Mouse (Mus musculus): Measurements from ENCODE around the gene Cuedc1. TPM values are rescaled to one million over a fixed set of nuclear protein-coding genes. Genes with fewer than 3 reads are reported as not detected.
A peak's percentile ranks its signal among the peaks of the same experiment; 100 is the strongest.

The Cuedc1 gene
- polyA plus RNA-seq, 1 experiment from 2014 or later: 53.2 TPM

DNA sequence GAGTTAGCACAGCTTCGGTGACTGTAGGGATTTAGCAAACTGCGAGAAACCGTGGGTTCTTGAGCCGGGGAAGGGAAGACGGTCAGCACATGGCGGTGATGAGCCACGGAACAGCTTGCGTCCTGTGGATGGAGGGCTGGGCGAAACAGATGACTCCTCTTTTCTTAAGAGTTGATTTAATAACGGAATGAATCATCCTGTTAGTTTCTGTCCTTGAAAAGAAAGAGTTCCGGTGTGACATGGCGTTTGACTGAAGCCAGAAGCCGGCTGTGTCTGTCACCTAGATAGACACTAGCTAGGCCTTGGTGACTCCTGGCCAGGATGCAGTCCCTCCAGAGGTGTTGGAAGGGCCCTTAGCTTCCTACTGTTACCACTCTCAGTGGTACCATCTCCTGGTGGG lies 14.2 kb downstream of the Cuedc1 start:
- peaks cover 50% of the 10 kb centered on the region for H3K4me1 ChIP-seq
- no peak overlapping the region for H3K4me2 ChIP-seq (replicated peaks)
- no peaks in the 10 kb centered on the region for H3K9me3 ChIP-seq (replicated peaks)
- no peaks in the 10 kb centered on the region for H3K36me3 ChIP-seq
- WGBS: 55% methylated on average over 13 of the region's 13 CpGs
- H3K27me3 ChIP-seq: no peaks in the 10 kb centered on the region
- ATAC-seq (ENCODE audit: low FRiP score): no peak
- no peak overlapping the region for H3K9ac ChIP-seq
- no peak overlapping the region for H3K4me3 ChIP-seq
- H3K27ac ChIP-seq: no peak overlapping the region

DNA sequence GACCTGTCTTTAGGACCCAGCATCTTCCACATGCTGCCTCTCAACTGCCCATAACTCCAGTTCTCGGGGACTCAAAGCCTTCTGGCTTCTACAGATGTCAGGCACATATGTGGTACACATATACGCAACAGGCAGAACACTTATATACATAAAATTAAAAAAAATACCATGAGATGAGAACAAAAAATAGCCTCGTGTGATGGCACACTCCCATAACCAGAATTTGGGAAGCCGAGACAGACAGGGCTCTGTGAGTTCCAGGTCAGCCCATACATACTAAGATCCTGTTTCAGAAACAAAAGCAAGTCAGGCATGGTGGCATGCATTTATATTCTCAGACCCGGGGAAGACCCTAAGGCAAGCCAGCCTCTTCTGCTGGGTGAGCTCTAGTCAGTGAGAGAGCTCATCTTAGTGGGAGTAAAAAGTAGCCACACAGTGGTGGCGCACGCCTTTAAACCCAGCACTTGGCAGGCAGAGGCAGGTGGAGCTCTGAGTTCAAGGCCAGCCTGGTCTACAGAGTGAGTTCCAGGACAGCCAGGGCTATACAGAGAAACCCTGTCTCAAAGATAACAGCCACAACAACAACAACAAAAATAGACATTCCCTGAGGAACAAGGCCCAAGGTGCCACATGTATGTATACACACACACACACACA lies 14.9 kb downstream of the Cuedc1 start:
- Histone ChIP-seq H3K36me3 (no peaks in the 10 kb centered on the region), H3K9ac (no peak overlapping the region), H3K27me3 (no peaks in the 10 kb centered on the region), H3K9me3 (replicated peaks) (no peaks in the 10 kb centered on the region), H3K4me3 (no peak overlapping the region), H3K4me1 (peaks cover 57% of the 10 kb centered on the region), H3K27ac (no peak overlapping the region), H3K4me2 (replicated peaks) (no peak overlapping the region)
- ATAC-seq (ENCODE audit: low FRiP score): no peak
- WGBS: 80% methylated on average over 7 of the region's 7 CpGs

DNA sequence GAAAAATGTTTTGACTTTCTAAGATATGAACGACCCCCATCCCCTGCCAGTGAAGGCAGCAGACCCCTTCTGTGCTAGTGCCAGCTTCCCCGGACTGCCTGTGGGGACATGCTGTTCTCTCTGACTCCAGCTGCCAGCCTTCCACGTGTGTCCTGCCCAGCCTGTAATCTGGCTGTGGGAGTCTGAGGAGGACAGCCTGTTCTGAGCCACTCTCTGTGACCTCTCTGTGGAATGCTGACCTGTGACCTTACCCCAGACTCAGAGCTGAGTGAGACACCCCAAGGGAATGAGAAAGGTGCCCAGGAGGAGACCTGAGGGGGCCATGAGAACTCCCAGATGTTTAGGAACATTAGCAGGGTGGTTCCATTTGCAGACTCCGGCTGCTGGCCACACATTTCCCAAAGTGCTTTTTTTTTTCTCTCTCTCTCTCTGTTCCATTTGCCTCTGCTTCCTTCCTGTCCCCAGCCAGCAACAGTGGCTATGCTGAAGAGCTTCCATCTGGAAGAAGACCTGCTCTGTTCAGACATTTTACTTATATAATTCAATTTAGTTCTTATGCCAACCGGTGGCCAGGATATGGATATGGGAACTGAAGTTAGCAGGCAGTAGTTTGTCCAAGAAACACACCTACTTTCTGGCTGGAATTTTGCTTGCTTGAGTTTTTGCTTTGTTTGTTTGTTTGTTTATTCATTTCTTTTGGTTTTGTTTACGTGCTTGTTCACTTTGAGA lies 15.8 kb downstream of the Cuedc1 start:
- Histone ChIP-seq H3K27me3 (no peaks in the 10 kb centered on the region), H3K4me3 (no peak overlapping the region), H3K4me1 (peaks cover 64% of the 10 kb centered on the region), H3K4me2 (replicated peaks) (no peak overlapping the region), H3K27ac (0 out of 2 replicates have a peak overlapping the region, but pooled peaks have one; percentile 19), H3K9me3 (replicated peaks) (no peaks in the 10 kb centered on the region), H3K36me3 (no peaks in the 10 kb centered on the region), H3K9ac (no peak overlapping the region)
- ATAC-seq (ENCODE audit: low FRiP score): no peak
- 48% methylated on average over 6 of the region's 6 CpGs for WGBS

DNA sequence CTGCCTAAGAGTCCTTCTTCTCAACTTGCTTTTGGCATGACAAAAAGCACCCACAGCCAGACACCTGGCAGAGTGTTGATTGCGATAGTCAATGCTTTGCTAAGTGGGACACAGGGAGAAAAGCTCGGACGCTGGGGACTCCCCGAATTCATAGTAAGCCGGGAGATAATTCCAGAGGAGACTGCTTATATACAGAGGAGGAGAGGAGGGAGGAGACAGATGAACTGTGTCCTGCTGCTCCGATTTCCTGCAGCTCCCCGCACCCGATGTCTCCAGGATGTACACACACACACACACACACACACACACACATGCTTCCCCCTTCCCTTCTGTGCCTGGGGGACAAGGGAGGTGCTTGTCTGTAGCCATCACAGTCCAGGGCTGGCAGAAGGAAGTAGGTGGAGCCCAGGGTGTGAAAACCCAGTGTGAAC lies 17.0 kb downstream of the Cuedc1 start:
- peaks cover 73% of the 10 kb centered on the region for H3K4me1 ChIP-seq
- H3K4me3 ChIP-seq: no peak overlapping the region
- H3K9ac ChIP-seq: peak overlapping the region; percentile 46; the same call in 1 of the 2 replicates
- no peak for ATAC-seq (ENCODE audit: low FRiP score)
- H3K36me3 ChIP-seq: no peaks in the 10 kb centered on the region
- H3K27ac ChIP-seq: peak overlapping the region; percentile 35
- H3K27me3 ChIP-seq: no peaks in the 10 kb centered on the region
- H3K4me2 ChIP-seq (replicated peaks): no peak overlapping the region
- 60% methylated on average over 5 of the region's 8 CpGs for WGBS
- H3K9me3 ChIP-seq (replicated peaks): no peaks in the 10 kb centered on the region

DNA sequence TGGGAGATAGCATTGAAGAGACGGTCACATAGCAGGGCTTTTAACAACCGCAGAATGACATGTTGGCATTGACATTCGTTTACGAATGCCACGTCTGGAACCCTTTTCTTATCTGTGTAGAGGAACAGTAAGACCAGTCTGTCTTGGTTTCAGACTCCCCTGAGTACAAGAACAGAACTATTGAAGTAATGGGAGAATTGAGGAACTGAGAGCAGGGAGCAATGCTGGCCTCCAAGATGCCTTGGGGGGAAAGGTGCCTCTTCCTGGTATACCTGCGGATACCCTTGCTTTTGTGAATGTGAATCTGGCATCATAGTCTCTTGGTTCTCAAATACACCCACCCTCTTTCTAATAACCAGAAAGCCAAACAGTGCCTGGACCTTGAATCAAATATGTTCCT lies 18.7 kb downstream of the Cuedc1 start:
- ATAC-seq (ENCODE audit: low FRiP score): no peak
- Histone ChIP-seq H3K36me3 (no peaks in the 10 kb centered on the region), H3K27me3 (no peaks in the 10 kb centered on the region), H3K4me1 (peaks cover 74% of the 10 kb centered on the region), H3K9me3 (replicated peaks) (no peaks in the 10 kb centered on the region), H3K4me2 (replicated peaks) (no peak overlapping the region), H3K9ac (no peak overlapping the region), H3K27ac (no peak overlapping the region), H3K4me3 (no peak overlapping the region)
- 91% methylated on average over 6 of the region's 6 CpGs for WGBS

DNA sequence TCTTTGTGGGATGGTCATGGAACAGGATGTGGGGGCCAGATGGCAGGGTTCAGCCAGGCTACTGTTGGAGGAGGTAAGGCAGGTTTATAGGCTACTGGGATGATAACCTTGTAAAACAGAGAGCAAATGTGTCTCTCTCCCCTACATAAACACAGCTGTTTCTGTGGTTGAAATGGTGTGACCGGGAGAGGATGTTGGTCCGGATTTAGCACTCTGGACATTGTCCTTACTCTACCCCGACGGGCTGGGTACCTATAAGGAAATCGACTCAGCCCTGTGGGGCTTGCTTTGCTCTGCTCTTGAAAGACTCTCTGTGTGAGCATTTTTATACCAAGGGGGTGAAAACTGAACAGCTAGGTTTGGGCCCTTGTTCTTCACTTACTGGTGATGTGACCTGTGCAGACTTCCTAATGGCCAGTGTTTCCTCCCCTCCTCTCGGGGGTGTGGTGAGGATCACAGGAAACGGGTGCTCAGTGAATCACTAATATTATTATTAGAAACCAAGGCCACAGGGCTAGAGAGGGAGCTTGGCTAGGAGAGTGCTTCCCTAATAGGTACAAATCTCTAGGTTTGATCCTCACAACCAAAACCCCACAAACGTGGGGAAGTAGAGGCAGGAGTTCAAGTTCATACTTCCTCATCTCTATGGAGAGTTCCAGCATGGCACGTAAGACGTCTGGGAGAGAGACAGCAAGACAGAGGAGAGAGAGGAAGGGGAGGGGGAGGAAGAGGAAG lies 19.7 kb downstream of the Cuedc1 start:
- 68% methylated on average over 10 of the region's 10 CpGs for WGBS
- Histone ChIP-seq H3K4me1 (peaks cover 76% of the 10 kb centered on the region), H3K4me2 (replicated peaks) (no peak overlapping the region), H3K9me3 (replicated peaks) (no peaks in the 10 kb centered on the region), H3K27me3 (no peaks in the 10 kb centered on the region), H3K4me3 (no peak overlapping the region), H3K27ac (peak overlapping the region; percentile 93), H3K9ac (0 out of 2 replicates have a peak overlapping the region, but pooled peaks have one; percentile 44), H3K36me3 (no peaks in the 10 kb centered on the region)
- ATAC-seq (ENCODE audit: low FRiP score): no peak

DNA sequence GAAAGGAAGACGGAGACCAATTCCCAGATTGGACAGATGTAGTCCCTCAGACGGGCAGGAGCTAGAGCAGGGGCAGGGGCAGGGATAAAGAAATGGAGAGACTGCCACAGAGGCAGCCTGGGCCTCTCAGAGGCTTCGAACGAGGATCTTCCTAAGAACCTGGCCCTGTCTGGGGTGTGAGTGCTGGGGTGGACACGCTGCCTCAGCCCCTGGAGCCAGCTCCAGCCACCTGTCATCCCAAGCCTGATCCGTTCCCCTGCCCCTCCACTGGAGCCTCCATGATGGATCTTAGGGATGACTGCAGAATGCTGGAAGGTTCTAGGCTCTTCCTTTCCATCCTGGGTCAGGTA lies 20.2 kb downstream of the Cuedc1 start:
- WGBS: 41% methylated on average over 6 of the region's 6 CpGs
- Histone ChIP-seq H3K36me3 (no peaks in the 10 kb centered on the region), H3K4me3 (no peak overlapping the region), H3K9ac (0 out of 2 replicates have a peak overlapping the region, but pooled peaks have one; percentile 44), H3K9me3 (replicated peaks) (no peaks in the 10 kb centered on the region), H3K4me1 (peaks cover 77% of the 10 kb centered on the region), H3K27me3 (no peaks in the 10 kb centered on the region), H3K4me2 (replicated peaks) (no peak overlapping the region), H3K27ac (peak overlapping the region; percentile 93)
- no peak for ATAC-seq (ENCODE audit: low FRiP score)

DNA sequence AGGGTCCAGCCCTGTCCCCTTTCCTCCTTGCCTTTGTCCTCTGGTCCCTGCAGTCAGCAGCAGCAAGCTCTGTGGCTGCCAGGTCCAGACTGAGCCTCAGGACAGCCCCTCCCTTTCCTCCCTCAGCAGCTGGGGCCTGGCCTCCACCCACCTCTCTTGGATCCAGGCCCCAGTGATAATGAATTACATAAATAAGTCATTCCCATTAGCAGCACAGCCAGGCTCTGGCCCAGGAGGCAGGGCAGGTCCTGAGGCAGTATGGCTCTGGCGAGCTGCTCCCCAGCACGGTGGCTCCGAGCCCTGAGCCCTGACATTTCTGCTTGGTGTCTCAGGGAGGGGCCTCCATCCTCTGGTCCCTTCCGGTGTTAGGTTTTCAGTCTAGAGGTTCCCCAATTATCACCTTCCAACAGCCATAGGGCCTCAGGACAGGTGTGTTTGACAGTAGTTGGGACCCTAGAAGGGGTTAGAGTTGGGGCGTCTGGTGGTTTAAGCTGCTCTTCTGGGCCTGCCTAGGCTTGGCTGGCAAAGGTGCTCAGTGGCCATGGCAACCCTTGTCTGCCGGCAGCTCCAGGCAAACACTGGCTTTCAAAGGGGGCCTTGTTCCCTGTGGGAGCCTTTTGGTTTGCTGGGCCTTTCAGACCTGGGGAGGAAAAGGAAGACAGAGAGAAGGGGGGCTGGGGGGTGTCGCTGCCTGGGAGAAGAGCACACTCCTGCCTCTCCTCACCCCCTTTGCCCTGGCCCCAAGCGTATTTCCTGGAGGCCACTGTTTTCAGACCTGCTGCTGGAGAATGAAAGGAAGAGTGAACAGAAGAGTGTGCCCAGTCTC lies 21.2 kb downstream of the Cuedc1 start:
- peaks cover 75% of the 10 kb centered on the region for H3K4me1 ChIP-seq
- peak overlapping the region; percentile 17 for H3K4me2 ChIP-seq (replicated peaks)
- peak overlapping the region; percentile 93 for H3K27ac ChIP-seq
- H3K27me3 ChIP-seq: no peaks in the 10 kb centered on the region
- ATAC-seq (ENCODE audit: low FRiP score): peak; percentile 91
- H3K9me3 ChIP-seq (replicated peaks): no peaks in the 10 kb centered on the region
- H3K36me3 ChIP-seq: no peaks in the 10 kb centered on the region
- H3K9ac ChIP-seq: peak overlapping the region; percentile 44; the same call in 1 of the 2 replicates
- WGBS: 9% methylated on average over 8 of the region's 8 CpGs
- no peak overlapping the region for H3K4me3 ChIP-seq

DNA sequence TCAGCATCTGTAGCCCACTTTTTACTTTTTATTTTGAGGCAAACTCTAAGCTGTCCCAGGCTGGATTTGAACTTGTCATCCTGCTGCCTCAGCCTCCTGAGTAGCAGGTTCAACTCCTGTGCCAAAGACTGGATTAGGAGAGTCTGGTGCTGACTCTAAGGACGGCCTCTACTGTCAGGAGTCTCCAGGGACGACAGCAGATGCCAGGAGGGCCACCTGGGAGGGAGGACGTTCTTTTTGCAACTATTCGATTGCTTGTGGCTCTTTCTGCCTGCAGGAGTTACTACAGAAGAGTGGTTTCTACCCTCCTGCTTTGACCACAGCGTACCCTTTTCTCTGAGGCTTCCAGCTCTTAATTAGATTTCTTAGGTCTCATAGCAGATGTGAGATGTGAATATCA lies 24.7 kb downstream of the Cuedc1 start:
- Histone ChIP-seq H3K4me1 (peaks cover 73% of the 10 kb centered on the region), H3K4me3 (no peak overlapping the region), H3K27ac (peak overlapping the region; percentile 46; the same call in 1 of the 2 replicates), H3K27me3 (no peaks in the 10 kb centered on the region), H3K36me3 (no peaks in the 10 kb centered on the region), H3K4me2 (replicated peaks) (no peak overlapping the region), H3K9me3 (replicated peaks) (no peaks in the 10 kb centered on the region), H3K9ac (no peak overlapping the region)
- ATAC-seq (ENCODE audit: low FRiP score): no peak
- 39% methylated on average over 5 of the region's 5 CpGs for WGBS

DNA sequence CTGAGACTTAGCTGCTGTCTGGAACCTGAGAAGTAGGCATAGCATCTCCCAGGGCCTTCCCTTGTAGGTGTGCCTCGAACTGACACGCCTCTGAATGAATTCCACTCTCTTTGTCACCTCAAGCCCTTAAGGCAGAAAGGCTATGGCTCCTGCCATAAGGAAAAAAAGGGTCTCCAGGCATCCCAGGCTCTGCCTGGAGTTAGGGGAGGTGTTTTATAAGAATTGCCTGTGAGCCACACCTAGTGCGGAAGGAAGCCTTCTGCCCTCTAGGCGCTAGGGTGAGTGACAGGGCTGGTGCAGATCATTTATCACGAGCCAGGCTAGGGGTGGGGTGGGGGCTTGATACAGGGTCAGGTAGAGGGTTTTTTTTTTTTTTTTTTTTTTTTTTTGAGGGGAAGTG lies 25.2 kb downstream of the Cuedc1 start:
- no peak for ATAC-seq (ENCODE audit: low FRiP score)
- Histone ChIP-seq H3K27ac (peak overlapping the region; percentile 46; the same call in 1 of the 2 replicates), H3K9ac (no peak overlapping the region), H3K4me3 (no peak overlapping the region), H3K4me2 (replicated peaks) (no peak overlapping the region), H3K36me3 (no peaks in the 10 kb centered on the region), H3K4me1 (peaks cover 68% of the 10 kb centered on the region), H3K27me3 (no peaks in the 10 kb centered on the region), H3K9me3 (replicated peaks) (no peaks in the 10 kb centered on the region)
- 71% methylated on average over 5 of the region's 5 CpGs for WGBS

DNA sequence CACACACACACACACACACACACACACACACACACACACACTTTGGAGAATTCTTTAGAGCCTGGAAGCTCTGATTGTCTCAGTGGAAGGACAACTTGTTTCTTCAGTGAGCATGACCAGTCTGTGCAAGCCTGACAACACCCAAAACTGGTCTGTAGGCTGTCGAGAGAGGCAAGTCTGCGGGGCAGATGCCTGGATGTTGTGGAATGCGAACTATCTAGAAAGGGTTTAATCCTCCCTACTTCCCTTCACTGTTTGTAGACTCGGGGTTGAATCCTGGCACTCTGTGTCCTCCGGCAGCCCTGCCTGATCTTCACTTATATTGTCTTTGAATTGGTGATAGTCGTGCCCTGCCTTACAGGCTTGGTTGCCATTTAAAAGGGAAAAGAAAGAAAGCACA lies 25.9 kb downstream of the Cuedc1 start:
- ATAC-seq (ENCODE audit: low FRiP score): no peak
- WGBS: 40% methylated on average over 6 of the region's 6 CpGs
- no peak overlapping the region for H3K9ac ChIP-seq

DNA sequence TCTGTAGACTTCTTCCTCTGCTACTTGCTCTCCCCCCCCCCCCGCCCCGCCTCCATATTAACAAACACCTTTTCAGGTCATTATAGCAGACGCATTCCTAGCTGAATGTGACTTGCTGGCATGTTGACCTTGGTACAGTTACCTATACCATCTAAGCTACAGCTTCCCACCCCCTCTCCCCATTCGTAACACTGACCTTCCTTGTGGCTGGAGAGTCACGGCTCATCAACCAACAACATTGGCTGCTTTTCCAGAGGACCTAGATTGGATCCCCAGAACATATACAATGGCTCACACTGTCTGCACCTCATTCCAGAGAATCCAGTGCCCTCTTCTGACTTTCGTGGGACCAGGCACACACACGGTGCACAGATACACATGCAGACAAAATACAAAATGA lies 27.6 kb downstream of the Cuedc1 start:
- no peak overlapping the region for H3K9ac ChIP-seq
- 64% methylated on average over 7 of the region's 7 CpGs for WGBS
- no peaks in the 10 kb centered on the region for H3K9me3 ChIP-seq (replicated peaks)
- no peak overlapping the region for H3K4me2 ChIP-seq (replicated peaks)
- H3K4me3 ChIP-seq: no peak overlapping the region
- peak overlapping the region; percentile 78 for H3K27ac ChIP-seq
- no peak for ATAC-seq (ENCODE audit: low FRiP score)
- peaks cover 55% of the 10 kb centered on the region for H3K4me1 ChIP-seq
- H3K27me3 ChIP-seq: no peaks in the 10 kb centered on the region
- no peaks in the 10 kb centered on the region for H3K36me3 ChIP-seq

More for the DNA sequence above, 25.9 kb downstream of the Cuedc1 start:
- Histone ChIP-seq H3K27ac (0 out of 2 replicates have a peak overlapping the region, but pooled peaks have one; percentile 49), H3K36me3 (no peaks in the 10 kb centered on the region), H3K4me2 (replicated peaks) (no peak overlapping the region), H3K4me1 (peaks cover 64% of the 10 kb centered on the region), H3K4me3 (no peak overlapping the region), H3K9me3 (replicated peaks) (no peaks in the 10 kb centered on the region), H3K27me3 (no peaks in the 10 kb centered on the region)
